Mouse (Mus musculus) forebrain, embryonic 13.5 days (tissue): ENCODE results near the gene H2-Oa. TPM values are rescaled to one million over a fixed set of nuclear protein-coding genes. Genes with fewer than 3 reads are reported as not detected.

Experiments used
- ATAC-seq: fragments of 200-750 bp; cut with Nextera tagmentation; 2 replicates; pipeline ENCODE4 v1.8.0; 2017
- H3K27ac ChIP-seq: fragments of 300-500 bp; sonication (generic); 2 replicates; pipeline ENCODE4 v1.5.1; 2015; ENCODE audit warnings: inconsistent platforms, mild to moderate bottlenecking, moderate library complexity
- H3K27me3 ChIP-seq: fragments of 300-500 bp; sonication (generic); 2 replicates; pipeline ENCODE4 v1.6.1; 2015; ENCODE audit warnings: mild to moderate bottlenecking, inconsistent platforms
- H3K36me3 ChIP-seq: fragments of 300-500 bp; sonication (generic); 2 replicates; pipeline ENCODE4 v1.6.1; 2015; ENCODE audit warnings: mild to moderate bottlenecking, inconsistent platforms; ENCODE audit not compliant: poor library complexity, severe bottlenecking
- H3K4me1 ChIP-seq: fragments of 300-500 bp; sonication (generic); 2 replicates; pipeline ENCODE4 v1.6.1; 2015; ENCODE audit warnings: inconsistent platforms
- H3K4me2 ChIP-seq: fragments of 300-500 bp; sonication (generic); 2 replicates; pipeline ENCODE4 v1.6.1; 2015; ENCODE audit warnings: inconsistent platforms, mild to moderate bottlenecking, moderate library complexity
- H3K4me3 ChIP-seq: fragments of 300-500 bp; sonication (generic); 2 replicates; pipeline ENCODE4 v1.5.1; 2015; ENCODE audit warnings: mild to moderate bottlenecking, inconsistent platforms
- H3K9ac ChIP-seq: fragments of 300-500 bp; sonication (generic); 2 replicates; pipeline ENCODE4 v1.6.1; 2015; ENCODE audit warnings: mild to moderate bottlenecking, inconsistent platforms
- H3K9me3 ChIP-seq: fragments of 300-500 bp; sonication (generic); replicated peaks from 2 replicates; pipeline ENCODE4 v1.6.1; 2016; ENCODE audit warnings: inconsistent platforms
- WGBS: fragments of 180-500 bp; shearing (Covaris S2); methylation state at CpG from one replicate; pipeline ENCODE4 v1.1.7; 2015; 5-methylcytosine and 5-hydroxymethylcytosine counted together
- polyA plus RNA-seq: library from polyadenylated mRNA; unstranded; fragments of >200 nt; fragmentation: Nextera tagmentation; extraction: Ambion mirVana; gene quantifications from 2 replicates; pipeline ENCODE4 v1.2.1, GENCODE M21; 2015

Gene H2-Oa
- polyA plus RNA-seq, 1 experiment from 2014 or later: not detected

- H3K4me1 ChIP-seq: peaks cover 31% of the 10 kb centered on the region
- H3K9ac ChIP-seq: no peak overlapping the region
- no peak overlapping the region for H3K4me3 ChIP-seq
- 63% methylated on average over 9 of the region's 9 CpGs for WGBS
- H3K9me3 ChIP-seq: no peaks in the 10 kb centered on the region
- H3K27me3 ChIP-seq: peaks cover 7% of the 10 kb centered on the region; the same call in 1 of the 2 replicates
- ATAC-seq: no peak
- H3K36me3 ChIP-seq: no peaks in the 10 kb centered on the region
- no peak overlapping the region for H3K27ac ChIP-seq
- no peak overlapping the region for H3K4me2 ChIP-seq
Measured at GRCm38 (mm10) chr17:34126826-34127420, 34.8 kb downstream of the H2-Oa start.

DNA sequence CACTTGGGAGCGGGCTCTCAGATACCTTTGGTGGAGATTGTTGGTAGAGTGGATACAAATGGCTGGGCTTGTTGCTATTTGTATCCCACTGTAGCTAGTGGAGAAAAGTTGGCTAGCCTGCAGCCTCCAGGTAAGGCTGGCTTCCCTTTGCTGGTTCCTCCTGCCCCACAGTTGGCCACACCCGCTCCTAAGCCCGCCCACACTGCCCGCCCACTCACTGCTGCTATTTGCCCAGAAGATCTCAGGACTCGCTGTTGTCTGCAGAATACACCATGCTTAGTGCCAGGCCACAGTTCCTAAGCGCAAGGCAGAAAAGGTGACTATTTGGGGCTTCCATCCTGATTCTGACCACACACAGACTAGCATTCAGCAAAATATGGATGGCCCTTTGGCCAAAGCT, 35.3 kb downstream of the H2-Oa start:
- WGBS: 21% methylated on average over 6 of the region's 6 CpGs
- no peak overlapping the region for H3K4me2 ChIP-seq

GRCm38 (mm10) chr17:34128264-34128937, 36.3 kb downstream of the H2-Oa start:
- peaks cover 7% of the 10 kb centered on the region; the same call in 1 of the 2 replicates for H3K27me3 ChIP-seq
- 17% methylated on average over 13 of the region's 13 CpGs for WGBS
- H3K4me2 ChIP-seq: peak overlapping the region; percentile 35
- no peak overlapping the region for H3K27ac ChIP-seq
- peaks cover 27% of the 10 kb centered on the region for H3K4me1 ChIP-seq
- no peaks in the 10 kb centered on the region for H3K36me3 ChIP-seq
- H3K4me3 ChIP-seq: no peak overlapping the region
- ATAC-seq: peak; percentile 52; the same call in 1 of the 2 replicates
- H3K9me3 ChIP-seq: no peaks in the 10 kb centered on the region
- peak overlapping the region; percentile 18; the same call in 1 of the 2 replicates for H3K9ac ChIP-seq

More for the DNA sequence above, 35.3 kb downstream of the H2-Oa start:
- no peak for ATAC-seq
- peaks cover 31% of the 10 kb centered on the region for H3K4me1 ChIP-seq
- H3K4me3 ChIP-seq: no peak overlapping the region
- no peak overlapping the region for H3K9ac ChIP-seq
- H3K27ac ChIP-seq: no peak overlapping the region
- H3K9me3 ChIP-seq: no peaks in the 10 kb centered on the region
- no peaks in the 10 kb centered on the region for H3K36me3 ChIP-seq
- peaks cover 7% of the 10 kb centered on the region; the same call in 1 of the 2 replicates for H3K27me3 ChIP-seq

DNA sequence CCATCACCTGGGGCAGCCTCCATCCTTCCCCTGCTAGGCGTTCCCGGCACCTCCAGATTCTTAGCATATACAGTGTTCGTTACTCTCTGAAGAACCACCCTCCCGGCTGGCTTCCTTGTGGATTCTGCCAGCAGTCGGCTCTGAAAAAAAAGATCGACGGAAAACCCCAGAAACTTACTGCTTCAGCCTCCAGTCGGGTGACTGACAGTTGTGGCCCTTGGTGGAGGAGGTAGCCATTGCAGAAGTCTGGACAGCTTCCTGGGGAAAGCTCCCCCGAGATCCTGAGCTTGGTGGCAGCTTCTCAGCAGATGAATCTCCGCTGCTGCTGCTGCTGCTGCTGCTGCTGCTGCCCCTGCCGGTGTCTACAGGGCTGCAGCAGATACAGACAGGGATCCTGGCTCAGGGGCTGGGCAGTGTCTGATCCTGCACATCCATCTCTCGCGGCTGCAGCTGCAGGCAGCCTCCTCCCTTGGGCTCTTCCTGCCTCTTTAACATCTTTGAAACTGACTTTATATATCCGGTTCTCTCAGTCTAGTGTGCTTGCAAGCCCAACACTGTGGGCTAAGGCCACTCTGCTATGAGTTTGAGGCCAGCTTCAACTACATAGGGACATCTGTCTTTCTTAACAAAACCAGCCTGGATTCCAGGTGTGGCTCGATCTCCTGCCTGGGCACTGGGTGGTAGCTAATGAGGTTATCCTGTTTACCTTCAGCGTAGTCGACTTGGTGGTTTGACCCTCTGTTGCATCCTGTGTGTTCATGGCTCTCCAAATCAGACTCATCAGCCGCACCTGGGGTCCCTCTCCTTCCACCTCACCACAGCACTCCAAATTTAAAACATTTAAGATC, 37.0 kb downstream of the H2-Oa start:
- Histone ChIP-seq H3K9ac (peak overlapping the region; percentile 18; the same call in 1 of the 2 replicates), H3K36me3 (no peaks in the 10 kb centered on the region), H3K4me3 (no peak overlapping the region), H3K4me1 (peaks cover 20% of the 10 kb centered on the region), H3K27ac (0 out of 2 replicates have a peak overlapping the region, but pooled peaks have one; percentile 7), H3K4me2 (peak overlapping the region; percentile 35), H3K27me3 (peaks cover 7% of the 10 kb centered on the region; the same call in 1 of the 2 replicates), H3K9me3 (no peaks in the 10 kb centered on the region)
- peak; percentile 11; the same call in 1 of the 2 replicates for ATAC-seq
- WGBS: 25% methylated on average over 18 of the region's 18 CpGs

DNA sequence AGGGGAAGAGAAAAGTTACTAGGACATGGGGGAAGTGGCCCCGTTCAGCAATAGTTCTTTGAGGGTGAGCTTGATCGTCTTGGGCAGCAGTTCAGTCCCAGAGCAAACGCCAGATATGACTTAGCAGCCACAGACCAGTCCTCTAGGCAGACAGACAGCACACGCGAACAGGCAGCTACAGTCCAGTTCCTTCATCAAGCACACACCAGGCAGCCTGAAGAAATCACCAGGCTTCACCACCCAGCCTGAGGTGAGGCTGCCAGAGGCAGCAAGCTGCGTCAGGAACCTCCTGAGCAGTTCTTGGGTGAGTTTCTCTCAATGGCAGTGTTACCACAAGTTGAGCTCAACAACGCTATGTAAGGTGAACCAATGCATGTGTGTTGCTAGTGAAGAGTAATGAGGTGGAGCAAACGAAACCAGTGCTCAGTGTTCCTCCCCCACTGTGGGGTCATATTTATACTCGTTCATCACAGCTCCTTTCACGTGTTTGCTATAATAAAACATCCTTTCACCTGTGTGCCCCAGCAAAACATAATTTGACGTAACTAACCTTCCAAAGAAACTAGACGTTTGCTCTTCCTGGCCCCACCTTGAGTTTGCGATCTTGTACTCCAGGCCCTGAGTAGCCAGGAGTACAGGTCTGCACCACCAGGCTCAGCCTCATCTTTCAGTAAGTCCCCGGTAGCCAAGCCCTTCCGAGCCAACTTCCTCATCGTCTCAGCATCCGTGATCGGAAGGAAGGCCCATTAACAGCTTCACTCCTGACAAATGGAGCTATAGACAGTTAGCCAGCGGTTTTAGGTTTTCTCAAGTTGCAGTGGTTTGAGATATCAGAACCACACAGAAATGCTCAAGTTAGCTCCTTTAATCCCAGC, 38.2 kb downstream of the H2-Oa start:
- Histone ChIP-seq H3K9me3 (no peaks in the 10 kb centered on the region), H3K4me3 (no peak overlapping the region), H3K36me3 (no peaks in the 10 kb centered on the region), H3K4me2 (no peak overlapping the region), H3K4me1 (peaks cover 20% of the 10 kb centered on the region), H3K9ac (no peak overlapping the region), H3K27ac (no peak overlapping the region), H3K27me3 (peaks cover 7% of the 10 kb centered on the region; the same call in 1 of the 2 replicates)
- ATAC-seq: no peak
- 81% methylated on average over 19 of the region's 19 CpGs for WGBS

DNA sequence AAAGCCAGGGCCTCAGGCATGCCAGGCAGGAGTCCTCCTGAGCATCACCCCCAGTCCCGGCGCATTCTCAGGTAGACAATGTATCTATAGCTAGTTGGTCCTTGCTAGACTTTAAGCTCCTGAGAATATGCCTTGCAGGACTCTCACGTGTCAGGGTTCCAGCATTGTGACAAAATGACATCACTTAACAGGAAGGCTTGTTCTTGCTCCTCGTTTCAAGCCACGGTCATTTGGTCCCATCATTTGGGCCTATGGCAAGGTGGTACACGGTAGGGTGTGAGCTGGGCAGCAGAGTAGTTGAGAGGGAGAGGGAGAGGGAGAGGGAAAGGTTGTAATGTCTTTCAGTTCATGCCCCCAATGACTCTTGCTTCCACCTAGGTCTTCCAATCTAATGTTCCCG, 39.8 kb downstream of the H2-Oa start:
- no peak for ATAC-seq
- Histone ChIP-seq H3K27me3 (peaks cover 18% of the 10 kb centered on the region), H3K4me1 (peaks cover 22% of the 10 kb centered on the region), H3K9ac (no peak overlapping the region), H3K9me3 (no peaks in the 10 kb centered on the region), H3K27ac (no peak overlapping the region), H3K4me3 (no peak overlapping the region), H3K4me2 (no peak overlapping the region), H3K36me3 (no peaks in the 10 kb centered on the region)
- 63% methylated on average over 7 of the region's 7 CpGs for WGBS

GRCm38 (mm10) chr17:34133289-34133688, 41.1 kb downstream of the H2-Oa start:
- ATAC-seq: no peak
- H3K4me3 ChIP-seq: no peak overlapping the region
- H3K4me1 ChIP-seq: peaks cover 15% of the 10 kb centered on the region
- H3K9me3 ChIP-seq: no peaks in the 10 kb centered on the region
- H3K36me3 ChIP-seq: no peaks in the 10 kb centered on the region
- peaks cover 31% of the 10 kb centered on the region for H3K27me3 ChIP-seq
- 85% methylated on average over 11 of the region's 11 CpGs for WGBS
- no peak overlapping the region for H3K27ac ChIP-seq
- H3K9ac ChIP-seq: no peak overlapping the region
- H3K4me2 ChIP-seq: no peak overlapping the region

GRCm38 (mm10) chr17:34134451-34134850, 42.3 kb downstream of the H2-Oa start:
- H3K9ac ChIP-seq: no peak overlapping the region
- no peak for ATAC-seq
- peaks cover 10% of the 10 kb centered on the region for H3K4me1 ChIP-seq
- no peak overlapping the region for H3K4me3 ChIP-seq
- H3K36me3 ChIP-seq: no peaks in the 10 kb centered on the region
- no peaks in the 10 kb centered on the region for H3K9me3 ChIP-seq
- peaks cover 38% of the 10 kb centered on the region for H3K27me3 ChIP-seq
- H3K27ac ChIP-seq: no peak overlapping the region
- no peak overlapping the region for H3K4me2 ChIP-seq
- 85% methylated on average over 3 of the region's 3 CpGs for WGBS

GRCm38 (mm10) chr17:34135297-34136224, 43.4 kb downstream of the H2-Oa start:
- no peak overlapping the region for H3K9ac ChIP-seq
- ATAC-seq: peak; percentile 98
- H3K4me3 ChIP-seq: peak overlapping the region; percentile 36
- H3K4me2 ChIP-seq: peak overlapping the region; percentile 59
- no peak overlapping the region for H3K27ac ChIP-seq
- no peaks in the 10 kb centered on the region for H3K9me3 ChIP-seq
- no peaks in the 10 kb centered on the region for H3K36me3 ChIP-seq
- WGBS: 6% methylated on average over 31 of the region's 31 CpGs
- H3K27me3 ChIP-seq: peaks cover 47% of the 10 kb centered on the region
- peaks cover 17% of the 10 kb centered on the region for H3K4me1 ChIP-seq

GRCm38 (mm10) chr17:34137601-34138000, 45.5 kb downstream of the H2-Oa start:
- Histone ChIP-seq H3K4me3 (no peak overlapping the region), H3K36me3 (no peaks in the 10 kb centered on the region), H3K9ac (no peak overlapping the region; the same call in 1 of the 2 replicates), H3K27ac (no peak overlapping the region), H3K4me1 (peaks cover 17% of the 10 kb centered on the region), H3K9me3 (no peaks in the 10 kb centered on the region), H3K27me3 (peaks cover 57% of the 10 kb centered on the region), H3K4me2 (no peak overlapping the region)
- ATAC-seq: no peak
- WGBS: 85% methylated on average over 7 of the region's 7 CpGs
